ENCODE assay signal across 14 mouse cellular contexts in the genomic region with DNA sequence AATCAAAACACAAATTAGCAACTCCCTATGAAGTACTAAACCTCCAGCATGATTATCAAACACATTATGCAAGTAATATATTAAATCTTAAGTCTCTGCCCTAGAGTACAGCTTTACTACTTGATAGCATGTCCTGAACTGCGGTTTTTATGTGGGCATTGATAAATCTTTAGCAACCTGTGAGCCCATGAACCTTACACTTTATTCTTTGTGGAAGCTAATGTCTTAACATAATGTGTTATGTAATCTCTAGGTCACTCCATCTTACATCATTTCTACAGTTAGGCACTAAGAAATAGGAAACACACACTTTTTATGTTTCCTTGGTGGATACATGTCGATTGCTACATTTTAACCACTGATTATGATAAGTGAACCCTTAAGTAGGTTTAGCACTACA.
"Had no signal": no experiment of that assay in that cellular context is flagged by ENCODE, and none has a peak within 500 bp of the region (broad histone marks: within the 10 kb centered on the region; RNA-seq: fewer than 3 reads in every experiment).

No protein-coding gene starts in this region.

- ATAC-seq: midbrain, embryonic 16.5 days had no signal

- H3K9ac ChIP-seq: limb, embryonic 15.5 days; liver, embryonic 14.5 days; lung, embryonic 14.5 days; midbrain, embryonic 12.5 days had no signal

- H3K27ac ChIP-seq: limb, embryonic 15.5 days; liver, embryonic 14.5 days; midbrain, embryonic 12.5 days had no signal

- H3K9me3 ChIP-seq: limb, embryonic 15.5 days; midbrain, embryonic 12.5 days had no signal

- H3K4me3 ChIP-seq: limb, embryonic 15.5 days; midbrain, embryonic 12.5 days had no signal

- H3K36me3 ChIP-seq: limb, embryonic 15.5 days; midbrain, embryonic 12.5 days had no signal

- DNase-seq: kidney, adult 8-10 months; kidney, postnatal 25 days; lung, embryonic 14.5 days; lung, postnatal 10 days; lung, postnatal 4 days; retina, postnatal 1 day; right cerebral cortex, postnatal 4 days; spleen, adult 18-20 months; thymus, adult 18-20 months; thymus, postnatal 14 days had no signal

- H3K27me3 ChIP-seq: limb, embryonic 15.5 days; midbrain, embryonic 12.5 days had no signal

- H3K4me1 ChIP-seq: limb, embryonic 15.5 days; midbrain, embryonic 12.5 days had no signal

- H3K4me2 ChIP-seq: limb, embryonic 15.5 days; lung, embryonic 14.5 days; midbrain, embryonic 12.5 days had no signal
